ENCODE assay signal across 15 mouse cellular contexts in genomic region chr15:32329670-32330330, GRCm38 (mm10).
DNase-seq lines count a peak whose midpoint lies in the region; ATAC-seq and TF ChIP-seq lines count a peak whose summit lies in the region.
"Had no signal": no experiment of that assay in that cellular context is flagged by ENCODE, and none has a peak within 500 bp of the region (broad histone marks: within the 10 kb centered on the region; RNA-seq: fewer than 3 reads in every experiment).

No protein-coding gene starts in this region.

- H3K4me3 ChIP-seq in forebrain, embryonic 11.5 days (ENCODE audit: low read depth, low read length), result no peak overlapping the region
- H3K4me3 ChIP-seq in forebrain, postnatal 0 days (ENCODE audit: low read depth, low read length), result no peak overlapping the region
- H3K4me3 ChIP-seq in midbrain, embryonic 11.5 days (ENCODE audit: low read depth, low read length), result no peak overlapping the region
- no peak overlapping the region for H3K4me3 ChIP-seq in midbrain, postnatal 0 days (ENCODE audit: low read depth, low read length)
- H3K4me3 ChIP-seq in limb, embryonic 10.5 days, result no peak overlapping the region
- H3K4me3 ChIP-seq: heart, embryonic 10.5 days; hindbrain, embryonic 13.5 days had no signal

- TF ChIP-seq CTCF in forebrain, postnatal 0 days (IDR thresholded peaks at IDR 0.05; ENCODE audit: low read depth), result no peak
- no peak for TF ChIP-seq CTCF in midbrain, postnatal 0 days (IDR thresholded peaks at IDR 0.05)

- DNase-seq in forebrain, embryonic 11.5 days (ENCODE audit: low spot score), result no peak
- DNase-seq in forebrain, postnatal 0 days, result no peak
- no peak for DNase-seq in midbrain, embryonic 11.5 days (ENCODE audit: low spot score, missing footprints)
- no peak for DNase-seq in midbrain, postnatal 0 days (ENCODE audit: low spot score)
- DNase-seq in limb, embryonic 10.5 days (ENCODE audit: low spot score), result no peak
- DNase-seq in spleen, adult 12 weeks (ENCODE audit: low spot score), result no peak
- DNase-seq in left cerebral cortex, postnatal 10 days (ENCODE audit: extremely low spot score in 1 of 2, low spot score in 2 of 2), result no peak
- no peak for DNase-seq in adrenal gland, postnatal 4 days (ENCODE audit: low spot score in 2 of 2)
- DNase-seq: cerebellum, postnatal 10 days; left cerebral cortex, postnatal 4 days; lung, postnatal 10 days had no signal

- intact Hi-C loops in left cerebral cortex, postnatal 10 days (cut with DNase I), result no loop called here

- ATAC-seq in forebrain, embryonic 11.5 days (replicated peaks; ENCODE audit: low FRiP score), result no peak
- ATAC-seq in forebrain, postnatal 0 days, result no peak
- ATAC-seq in midbrain, embryonic 11.5 days (ENCODE audit: low FRiP score), result peak; percentile 59; the same call in 1 of the 2 replicates
- no peak for ATAC-seq in midbrain, postnatal 0 days (ENCODE audit: low FRiP score)
- ATAC-seq: activated CD4-positive, CD25-positive, alpha-beta regulatory T cell, adult 4 months had no signal

- no peak overlapping the region for H3K9ac ChIP-seq in forebrain, embryonic 11.5 days (ENCODE audit: low read length)
- H3K9ac ChIP-seq in forebrain, postnatal 0 days, result no peak overlapping the region
- no peak overlapping the region for H3K9ac ChIP-seq in midbrain, embryonic 11.5 days (ENCODE audit: low read length)
- H3K9ac ChIP-seq in midbrain, postnatal 0 days (replicated peaks; ENCODE audit: low read length, poor library complexity, severe bottlenecking), result no peak overlapping the region
- H3K9ac ChIP-seq: hindbrain, embryonic 13.5 days had no signal

- H3K27me3 ChIP-seq in forebrain, embryonic 11.5 days (ENCODE audit: control insufficient read depth, insufficient read depth, low read length), result no peaks in the 10 kb centered on the region
- H3K27me3 ChIP-seq in forebrain, postnatal 0 days (ENCODE audit: insufficient read depth, low read length), result no peaks in the 10 kb centered on the region
- no peaks in the 10 kb centered on the region for H3K27me3 ChIP-seq in midbrain, embryonic 11.5 days (ENCODE audit: control insufficient read depth, insufficient read depth, low read length)
- H3K27me3 ChIP-seq in midbrain, postnatal 0 days (ENCODE audit: insufficient read depth, low read length), result no peaks in the 10 kb centered on the region
- no peaks in the 10 kb centered on the region for H3K27me3 ChIP-seq in limb, embryonic 10.5 days (ENCODE audit: low read depth, poor library complexity, severe bottlenecking)
- H3K27me3 ChIP-seq: hindbrain, embryonic 13.5 days had no signal

- H3K36me3 ChIP-seq in forebrain, embryonic 11.5 days (ENCODE audit: control insufficient read depth, insufficient read depth, low read length), result no peaks in the 10 kb centered on the region
- H3K36me3 ChIP-seq in forebrain, postnatal 0 days (ENCODE audit: insufficient read depth), result no peaks in the 10 kb centered on the region
- H3K36me3 ChIP-seq in midbrain, embryonic 11.5 days (ENCODE audit: control insufficient read depth, insufficient read depth, low read length), result no peaks in the 10 kb centered on the region
- H3K36me3 ChIP-seq in midbrain, postnatal 0 days (ENCODE audit: insufficient read depth, low read length), result no peaks in the 10 kb centered on the region
- H3K36me3 ChIP-seq in limb, embryonic 10.5 days, result no peaks in the 10 kb centered on the region
- H3K36me3 ChIP-seq: G1E; heart, embryonic 10.5 days; hindbrain, embryonic 13.5 days had no signal

- H3K27ac ChIP-seq in forebrain, embryonic 11.5 days (ENCODE audit: low read depth, low read length), result 0 out of 2 replicates have a peak overlapping the region, but pooled peaks have one; percentile 8
- H3K27ac ChIP-seq in forebrain, postnatal 0 days (ENCODE audit: low read depth, low read length), result no peak overlapping the region
- no peak overlapping the region for H3K27ac ChIP-seq in midbrain, embryonic 11.5 days (ENCODE audit: low read depth, low read length)
- no peak overlapping the region for H3K27ac ChIP-seq in midbrain, postnatal 0 days (ENCODE audit: low read depth, low read length)
- peak overlapping the region; percentile 64 for H3K27ac ChIP-seq in limb, embryonic 10.5 days
- H3K27ac ChIP-seq: heart, embryonic 10.5 days; hindbrain, embryonic 13.5 days had no signal

- H3K4me2 ChIP-seq in forebrain, embryonic 11.5 days (ENCODE audit: low read depth, low read length, severe bottlenecking), result no peak overlapping the region
- no peak overlapping the region for H3K4me2 ChIP-seq in forebrain, postnatal 0 days (ENCODE audit: low read depth)
- H3K4me2 ChIP-seq in midbrain, embryonic 11.5 days, result no peak overlapping the region
- H3K4me2 ChIP-seq in midbrain, postnatal 0 days (ENCODE audit: low read depth, low read length, poor library complexity, severe bottlenecking), result no peak overlapping the region
- H3K4me2 ChIP-seq: hindbrain, embryonic 13.5 days had no signal

- no peaks in the 10 kb centered on the region for H3K9me3 ChIP-seq in forebrain, embryonic 11.5 days (ENCODE audit: control insufficient read depth, low read length)
- H3K9me3 ChIP-seq in forebrain, postnatal 0 days (ENCODE audit: low read length), result no peaks in the 10 kb centered on the region
- no peaks in the 10 kb centered on the region for H3K9me3 ChIP-seq in midbrain, embryonic 11.5 days (ENCODE audit: control insufficient read depth, low read length)
- no peaks in the 10 kb centered on the region for H3K9me3 ChIP-seq in midbrain, postnatal 0 days (ENCODE audit: low read length)
- no peaks in the 10 kb centered on the region for H3K9me3 ChIP-seq in limb, embryonic 10.5 days (replicated peaks)
- H3K9me3 ChIP-seq: G1E; heart, embryonic 10.5 days; hindbrain, embryonic 13.5 days had no signal

- WGBS in forebrain, embryonic 11.5 days, result 73% methylated on average over 10 of the region's 10 CpGs
- WGBS in forebrain, postnatal 0 days, result 48% methylated on average over 10 of the region's 10 CpGs
- 78% methylated on average over 10 of the region's 10 CpGs for WGBS in midbrain, embryonic 11.5 days
- WGBS in midbrain, postnatal 0 days, result 72% methylated on average over 10 of the region's 10 CpGs
- 73% methylated on average over 10 of the region's 10 CpGs for WGBS in limb, embryonic 10.5 days

- H3K4me1 ChIP-seq in forebrain, embryonic 11.5 days (replicated peaks; ENCODE audit: control insufficient read depth, insufficient read depth, low read length), result peaks cover 14% of the 10 kb centered on the region
- H3K4me1 ChIP-seq in forebrain, postnatal 0 days (ENCODE audit: insufficient read depth), result no peaks in the 10 kb centered on the region; the same call in 1 of the 2 replicates
- H3K4me1 ChIP-seq in midbrain, embryonic 11.5 days (ENCODE audit: control insufficient read depth, insufficient read depth, low read length), result no peaks in the 10 kb centered on the region; the same call in 1 of the 2 replicates
- 0 out of 2 replicates have a peak, but pooled peaks cover 14% of the 10 kb centered on the region for H3K4me1 ChIP-seq in midbrain, postnatal 0 days (ENCODE audit: insufficient read depth, low read length)
- peaks cover 31% of the 10 kb centered on the region for H3K4me1 ChIP-seq in limb, embryonic 10.5 days

Comparison
In these comparisons a context has a peak if more than half of its experiments do, and no peak if none do; other contexts are left out.
1. H3K27ac ChIP-seq: peak in forebrain, embryonic 11.5 days (single experiment) and limb, embryonic 10.5 days (single experiment); none in forebrain, postnatal 0 days (single experiment), midbrain, embryonic 11.5 days (single experiment) and midbrain, postnatal 0 days (single experiment).